Mouse (Mus musculus): Measurements from ENCODE around the gene Megf8.

Gene Megf8

GRCm38 (mm10) chr7:25279076-25279860 is 37.7 kb upstream of the Megf8 start:
- DNase-seq (ENCODE audit: extremely low read depth, low read depth, low spot score), result no peak

GRCm38 (mm10) chr7:25279861-25280791 is 36.8 kb upstream of the Megf8 start:
- DNase-seq (ENCODE audit: extremely low read depth, low read depth, low spot score), result no peak

- no peak for DNase-seq (ENCODE audit: extremely low read depth, low read depth, low spot score)
These were observed 35.7 kb upstream of the Megf8 start for GRCm38 (mm10) chr7:25281166-25281733.

GRCm38 (mm10) chr7:25281734-25282601 is 35.0 kb upstream of the Megf8 start:
- no peak for DNase-seq (ENCODE audit: extremely low read depth, low read depth, low spot score)

- no peak for DNase-seq (ENCODE audit: extremely low read depth, low read depth, low spot score)
These were observed 34.2 kb upstream of the Megf8 start for GRCm38 (mm10) chr7:25282731-25283211.

- no peak for DNase-seq (ENCODE audit: extremely low read depth, low read depth, low spot score)
These were observed 33.3 kb upstream of the Megf8 start for GRCm38 (mm10) chr7:25283637-25284036.

GRCm38 (mm10) chr7:25284171-25284570 is 32.8 kb upstream of the Megf8 start:
- no peak for DNase-seq (ENCODE audit: extremely low read depth, low read depth, low spot score)

GRCm38 (mm10) chr7:25284766-25285165 is 32.2 kb upstream of the Megf8 start:
- DNase-seq (ENCODE audit: extremely low read depth, low read depth, low spot score), result no peak

- no peak for DNase-seq (ENCODE audit: extremely low read depth, low read depth, low spot score)
These were observed 31.3 kb upstream of the Megf8 start for GRCm38 (mm10) chr7:25285511-25286238.

GRCm38 (mm10) chr7:25286989-25287388 is 30.0 kb upstream of the Megf8 start:
- no peak for DNase-seq (ENCODE audit: extremely low read depth, low read depth, low spot score)

- no peak for DNase-seq (ENCODE audit: extremely low read depth, low read depth, low spot score)
These were observed 29.0 kb upstream of the Megf8 start for GRCm38 (mm10) chr7:25288011-25288410.

GRCm38 (mm10) chr7:25288721-25289120 is 28.2 kb upstream of the Megf8 start:
- DNase-seq (ENCODE audit: extremely low read depth, low read depth, low spot score), result no peak

- no peak for DNase-seq (ENCODE audit: extremely low read depth, low read depth, low spot score)
These were observed 27.0 kb upstream of the Megf8 start for GRCm38 (mm10) chr7:25289925-25290324.

- DNase-seq (ENCODE audit: extremely low read depth, low read depth, low spot score), result no peak
These were observed 26.5 kb upstream of the Megf8 start for GRCm38 (mm10) chr7:25290463-25290862.

- no peak for DNase-seq (ENCODE audit: extremely low read depth, low read depth, low spot score)
These were observed 26.1 kb upstream of the Megf8 start for GRCm38 (mm10) chr7:25290911-25291310.

- DNase-seq (ENCODE audit: extremely low read depth, low read depth, low spot score), result no peak
These were observed 24.9 kb upstream of the Megf8 start for GRCm38 (mm10) chr7:25292107-25292506.

- DNase-seq (ENCODE audit: extremely low read depth, low read depth, low spot score), result no peak
These were observed 23.7 kb upstream of the Megf8 start for GRCm38 (mm10) chr7:25293191-25293739.

GRCm38 (mm10) chr7:25294495-25294894 is 22.5 kb upstream of the Megf8 start:
- DNase-seq (ENCODE audit: extremely low read depth, low read depth, low spot score), result no peak

GRCm38 (mm10) chr7:25294960-25295722 is 21.8 kb upstream of the Megf8 start:
- DNase-seq (ENCODE audit: extremely low read depth, low read depth, low spot score), result no peak

All from fat pad, adult 2 months (tissue).